ENCODE assay signal across 20 mouse cellular contexts in genomic region chr7:107663621-107664020, GRCm38 (mm10). TPM values are rescaled to one million over a fixed set of nuclear protein-coding genes. Genes with fewer than 3 reads are reported as not detected.
DNase-seq lines count a peak whose midpoint lies in the region; ATAC-seq and TF ChIP-seq lines count a peak whose summit lies in the region.
"Had no signal": no experiment of that assay in that cellular context is flagged by ENCODE, and none has a peak within 500 bp of the region (broad histone marks: within the 10 kb centered on the region; RNA-seq: fewer than 3 reads in every experiment).

No protein-coding gene starts in this region.

- no peak overlapping the region for H3K4me2 ChIP-seq in heart, embryonic 15.5 days
- H3K4me2 ChIP-seq in heart, embryonic 12.5 days = no peak overlapping the region
- H3K4me2 ChIP-seq in lung, postnatal 0 days (replicated peaks; ENCODE audit: low read depth, low read length) = no peak overlapping the region
- peak overlapping the region; percentile 65 for H3K4me2 ChIP-seq in intestine, embryonic 15.5 days (replicated peaks)
- 0 out of 2 replicates have a peak overlapping the region, but pooled peaks have one; percentile 51 for H3K4me2 ChIP-seq in stomach, embryonic 16.5 days (ENCODE audit: low read depth, low read length)
- no peak overlapping the region for H3K4me2 ChIP-seq in forebrain, embryonic 13.5 days
- H3K4me2 ChIP-seq: midbrain, embryonic 15.5 days had no signal

- H3K4me1 ChIP-seq in heart, embryonic 15.5 days (replicated peaks) = peaks cover 43% of the 10 kb centered on the region
- H3K4me1 ChIP-seq in heart, embryonic 12.5 days (replicated peaks) = peaks cover 49% of the 10 kb centered on the region
- peaks cover 6% of the 10 kb centered on the region; the same call in 1 of the 2 replicates for H3K4me1 ChIP-seq in lung, postnatal 0 days (ENCODE audit: insufficient read depth, low read depth, low read length)
- peaks cover 50% of the 10 kb centered on the region for H3K4me1 ChIP-seq in intestine, embryonic 15.5 days (replicated peaks)
- H3K4me1 ChIP-seq in stomach, embryonic 16.5 days (ENCODE audit: control insufficient read depth, insufficient read depth, low read length) = peaks cover 57% of the 10 kb centered on the region
- H3K4me1 ChIP-seq in forebrain, embryonic 13.5 days = peaks cover 28% of the 10 kb centered on the region

- peak; percentile 29 for DNase-seq in lung, postnatal 0 days (ENCODE audit: low spot score)
- no peak for DNase-seq in lung, postnatal 14 days
- DNase-seq in layer of hippocampus, adult 8-10 months (ENCODE audit: low spot score in 2 of 2) = no peak
- DNase-seq: B cell, adult 2 months; cerebellum, adult 11-12 months; layer of hippocampus, adult 9-11 months; thymus, postnatal 36 days had no signal

- H3K9ac ChIP-seq in heart, embryonic 15.5 days = no peak overlapping the region
- no peak overlapping the region for H3K9ac ChIP-seq in heart, embryonic 12.5 days
- no peak overlapping the region for H3K9ac ChIP-seq in lung, postnatal 0 days (replicated peaks; ENCODE audit: low read depth)
- H3K9ac ChIP-seq in intestine, embryonic 15.5 days = no peak overlapping the region
- 0 out of 2 replicates have a peak overlapping the region, but pooled peaks have one; percentile 33 for H3K9ac ChIP-seq in stomach, embryonic 16.5 days (ENCODE audit: low read length)
- no peak overlapping the region for H3K9ac ChIP-seq in forebrain, embryonic 13.5 days
- H3K9ac ChIP-seq: forebrain, postnatal 0 days; midbrain, embryonic 15.5 days had no signal

- TF ChIP-seq CTCF in lung, postnatal 0 days (IDR thresholded peaks at IDR 0.05) = no peak

- peak overlapping the region; percentile 95; the same call in 1 of the 2 replicates for H3K27ac ChIP-seq in heart, embryonic 15.5 days
- H3K27ac ChIP-seq in heart, embryonic 12.5 days (ENCODE audit: poor library complexity, severe bottlenecking) = no peak overlapping the region
- peak overlapping the region; percentile 90 for H3K27ac ChIP-seq in lung, postnatal 0 days (ENCODE audit: low read length)
- peak overlapping the region; percentile 94 for H3K27ac ChIP-seq in intestine, embryonic 15.5 days
- peak overlapping the region; percentile 95 for H3K27ac ChIP-seq in stomach, embryonic 16.5 days (ENCODE audit: low read length)
- H3K27ac ChIP-seq in forebrain, embryonic 13.5 days = no peak overlapping the region
- H3K27ac ChIP-seq: midbrain, embryonic 15.5 days had no signal

- no peak overlapping the region for H3K4me3 ChIP-seq in heart, embryonic 15.5 days
- no peak overlapping the region for H3K4me3 ChIP-seq in heart, embryonic 12.5 days
- no peak overlapping the region for H3K4me3 ChIP-seq in lung, postnatal 0 days (ENCODE audit: low read depth, low read length)
- H3K4me3 ChIP-seq in intestine, embryonic 15.5 days (replicated peaks) = no peak overlapping the region
- no peak overlapping the region for H3K4me3 ChIP-seq in stomach, embryonic 16.5 days (replicated peaks; ENCODE audit: low read length)
- no peak overlapping the region for H3K4me3 ChIP-seq in forebrain, embryonic 13.5 days
- H3K4me3 ChIP-seq: midbrain, embryonic 15.5 days had no signal

- 65% methylated on average over 6 of the region's 6 CpGs for WGBS in heart, embryonic 15.5 days
- WGBS in heart, embryonic 12.5 days = 66% methylated on average over 6 of the region's 6 CpGs
- WGBS in lung, postnatal 0 days = 29% methylated on average over 6 of the region's 6 CpGs
- WGBS in intestine, embryonic 15.5 days = 49% methylated on average over 6 of the region's 6 CpGs
- 42% methylated on average over 6 of the region's 6 CpGs for whole genome bisulfite sequencing in stomach, embryonic 16.5 days
- WGBS in forebrain, embryonic 13.5 days = 90% methylated on average over 6 of the region's 6 CpGs

- no peaks in the 10 kb centered on the region for H3K36me3 ChIP-seq in heart, embryonic 15.5 days
- no peaks in the 10 kb centered on the region for H3K36me3 ChIP-seq in heart, embryonic 12.5 days
- no peaks in the 10 kb centered on the region for H3K36me3 ChIP-seq in lung, postnatal 0 days (ENCODE audit: insufficient read depth, low read length)
- H3K36me3 ChIP-seq in intestine, embryonic 15.5 days = no peaks in the 10 kb centered on the region
- no peaks in the 10 kb centered on the region for H3K36me3 ChIP-seq in stomach, embryonic 16.5 days (ENCODE audit: control insufficient read depth, insufficient read depth, low read length)
- H3K36me3 ChIP-seq in forebrain, embryonic 13.5 days (ENCODE audit: poor library complexity, severe bottlenecking) = no peaks in the 10 kb centered on the region
- H3K36me3 ChIP-seq: midbrain, embryonic 15.5 days had no signal

- H3K27me3 ChIP-seq in heart, embryonic 15.5 days = no peaks in the 10 kb centered on the region
- no peaks in the 10 kb centered on the region for H3K27me3 ChIP-seq in heart, embryonic 12.5 days (replicated peaks)
- H3K27me3 ChIP-seq in lung, postnatal 0 days (replicated peaks; ENCODE audit: insufficient read depth, low read length) = no peaks in the 10 kb centered on the region
- H3K27me3 ChIP-seq in intestine, embryonic 15.5 days (replicated peaks) = no peaks in the 10 kb centered on the region
- H3K27me3 ChIP-seq in stomach, embryonic 16.5 days (ENCODE audit: control insufficient read depth, insufficient read depth, low read length) = no peaks in the 10 kb centered on the region
- 0 out of 2 replicates have a peak, but pooled peaks cover 3% of the 10 kb centered on the region for H3K27me3 ChIP-seq in forebrain, embryonic 13.5 days
- H3K27me3 ChIP-seq: midbrain, embryonic 15.5 days had no signal

- H3K9me3 ChIP-seq in heart, embryonic 15.5 days (replicated peaks) = no peaks in the 10 kb centered on the region
- no peaks in the 10 kb centered on the region for H3K9me3 ChIP-seq in heart, embryonic 12.5 days (replicated peaks)
- H3K9me3 ChIP-seq in lung, postnatal 0 days (ENCODE audit: low read length) = no peaks in the 10 kb centered on the region
- no peaks in the 10 kb centered on the region for H3K9me3 ChIP-seq in intestine, embryonic 15.5 days
- H3K9me3 ChIP-seq in stomach, embryonic 16.5 days (replicated peaks; ENCODE audit: control insufficient read depth, low read length) = no peaks in the 10 kb centered on the region
- H3K9me3 ChIP-seq in forebrain, embryonic 13.5 days (replicated peaks) = no peaks in the 10 kb centered on the region
- H3K9me3 ChIP-seq: midbrain, embryonic 15.5 days had no signal

- no peak for ATAC-seq in heart, embryonic 15.5 days (replicated peaks; ENCODE audit: insufficient number of reproducible peaks, insufficient read depth, low FRiP score, low read depth)
- no peak for ATAC-seq in heart, embryonic 12.5 days (ENCODE audit: insufficient number of reproducible peaks, low FRiP score)
- no peak for ATAC-seq in lung, postnatal 0 days
- ATAC-seq in intestine, embryonic 15.5 days = peak; percentile 44
- peak; percentile 16; the same call in 1 of the 2 replicates for ATAC-seq in stomach, embryonic 16.5 days (ENCODE audit: insufficient read depth, low FRiP score)
- ATAC-seq in forebrain, embryonic 13.5 days = no peak

- TF ChIP-seq EP300 in lung, postnatal 0 days (IDR thresholded peaks at IDR 0.05) = no peak

RNA-seq across cellular contexts. Expression of gene 5330417H12Rik, which starts 38.7 kb away (rescaled TPM):
- polyA plus RNA-seq in heart, embryonic 15.5 days (2015; fragmentation: Nextera tagmentation; extraction: Ambion mirVana) = not detected in 2 replicates
- not detected in 2 replicates for polyA plus RNA-seq in heart, embryonic 12.5 days (2016; fragmentation: Nextera tagmentation; extraction: Ambion mirVana)
- not detected in 2 replicates for polyA plus RNA-seq in lung, postnatal 0 days (2015; fragmentation: Nextera tagmentation; extraction: Ambion mirVana)
- polyA plus RNA-seq in intestine, embryonic 15.5 days (2015; fragmentation: Nextera tagmentation; extraction: Ambion mirVana) = not detected in 2 replicates
- not detected in 2 replicates for polyA plus RNA-seq in stomach, embryonic 16.5 days (2015; fragmentation: Nextera tagmentation; extraction: Ambion mirVana)
- not detected for total RNA-seq in layer of hippocampus, adult 8-10 months (2022)
- not detected in 2 replicates for polyA plus RNA-seq in forebrain, embryonic 13.5 days (2015; fragmentation: Nextera tagmentation; extraction: Ambion mirVana)
- total RNA-seq: adrenal gland, postnatal 14 days; forebrain, postnatal 0 days; gastrocnemius, adult 18-20 months; heart, postnatal 36 days; megakaryocyte, adult 5-6 weeks had no signal
- polyA plus RNA-seq: forebrain, postnatal 0 days; limb, embryonic 14.5 days; liver, embryonic 16.5 days; midbrain, embryonic 15.5 days had no signal

Comparison
In these comparisons a context has a peak if more than half of its experiments do, and no peak if none do; other contexts are left out.
1. H3K27ac ChIP-seq: peak in heart, embryonic 15.5 days (single experiment), lung, postnatal 0 days (single experiment), intestine, embryonic 15.5 days (single experiment) and stomach, embryonic 16.5 days (single experiment); none in heart, embryonic 12.5 days (single experiment) and forebrain, embryonic 13.5 days (single experiment).
2. ATAC-seq: peak in intestine, embryonic 15.5 days (single experiment) and stomach, embryonic 16.5 days (single experiment); none in heart, embryonic 15.5 days (single experiment), heart, embryonic 12.5 days (single experiment), lung, postnatal 0 days (single experiment) and forebrain, embryonic 13.5 days (single experiment).
3. H3K4me2 ChIP-seq: peak in intestine, embryonic 15.5 days (single experiment) and stomach, embryonic 16.5 days (single experiment); none in heart, embryonic 15.5 days (single experiment), heart, embryonic 12.5 days (single experiment), lung, postnatal 0 days (single experiment) and forebrain, embryonic 13.5 days (single experiment).